Mouse (Mus musculus) cortical plate, adult 2 months (tissue): ENCODE measurements around the gene Mier1.

Experiments used
- CTCF ChIP-seq: fragments of 200-500 bp; IDR thresholded peaks from 2 replicates; pipeline ENCODE4 v1.5.1; 2011; ENCODE audit warnings: mild to moderate bottlenecking, control low read depth, low read length; ENCODE audit not compliant: insufficient read depth; ENCODE audit errors: extremely low read depth
- POLR2A ChIP-seq: fragments of 200-500 bp; IDR thresholded peaks from 2 replicates; pipeline ENCODE4 v1.6.1; 2011; ENCODE audit warnings: mild to moderate bottlenecking, low read length, control low read depth; ENCODE audit not compliant: insufficient read depth; ENCODE audit errors: extremely low read depth

GRCm38 (mm10) chr4:103146339-103146738, 32.1 kb downstream of the Mier1 start:
- peak; percentile 77 for TF ChIP-seq CTCF
- TF ChIP-seq POLR2A = no peak
